Mouse (Mus musculus): ENCODE measurements around the gene Gpi1. TPM values are rescaled to one million over a fixed set of nuclear protein-coding genes. Genes with fewer than 3 reads are reported as not detected.
A peak's percentile ranks its signal among the peaks of the same experiment; 100 is the strongest.
"Not testable (repeated sequence)": the region's sequence is repeated elsewhere in the genome, so short reads cannot be mapped to it uniquely, and the experiment has no call there.

The Gpi1 gene
- polyA plus RNA-seq, 1 experiment = 456 TPM

DNA sequence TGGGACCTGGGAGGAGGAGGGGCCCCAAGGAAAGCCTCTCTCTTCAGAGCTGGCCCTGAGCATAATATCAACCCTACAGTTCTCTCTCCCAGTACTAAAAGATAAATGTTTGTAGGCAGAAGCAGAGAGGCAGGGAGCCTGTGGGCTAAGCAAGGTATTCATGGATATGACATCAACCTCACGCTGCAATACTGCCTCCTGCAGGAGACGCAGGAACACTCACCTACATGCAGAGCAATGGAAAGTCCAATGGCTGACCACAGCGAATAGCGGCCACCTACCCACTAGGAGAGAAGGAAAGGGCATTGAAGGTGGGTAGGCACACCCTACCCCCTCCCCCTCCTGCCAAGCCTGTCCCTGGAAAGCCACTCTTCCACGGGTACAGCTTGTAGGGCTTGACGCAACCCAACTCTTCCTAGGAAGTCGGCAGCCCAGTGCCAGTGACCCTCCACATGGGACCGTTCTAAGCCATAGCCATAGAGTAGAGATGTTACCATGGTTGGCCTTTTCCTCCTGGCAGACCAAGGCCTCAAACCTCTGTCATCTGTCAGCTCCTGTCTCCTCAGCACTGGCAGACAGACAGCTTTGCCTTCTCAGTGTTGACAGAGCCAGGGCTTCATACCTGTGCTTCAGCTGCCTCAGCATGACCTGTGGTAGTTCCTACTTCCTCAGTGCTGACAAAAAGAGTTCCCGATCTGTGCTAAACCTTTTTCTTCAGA is 21.9 kb downstream of the Gpi1 start:
- Histone ChIP-seq H3K27me3 (ENCODE audit: control insufficient read depth, insufficient read depth, low read length) (no peaks in the 10 kb centered on the region), H3K36me3 (ENCODE audit: control insufficient read depth, insufficient read depth, low read length) (no peaks in the 10 kb centered on the region), H3K27ac (ENCODE audit: control insufficient read depth, insufficient read depth, low read depth, low read length) (no peak overlapping the region), H3K4me1 (ENCODE audit: control insufficient read depth, insufficient read depth, low read length) (no peaks in the 10 kb centered on the region), H3K4me3 (ENCODE audit: control insufficient read depth, low read depth, low read length) (no peak overlapping the region)
- TF ChIP-seq POLR2A (IDR thresholded peaks at IDR 0.05; ENCODE audit: control insufficient read depth, low read depth, low read length) = no peak
- TF ChIP-seq CTCF (IDR thresholded peaks at IDR 0.05; ENCODE audit: control insufficient read depth, insufficient read depth, insufficient replicate concordance, low read depth, low read length) = no peak

DNA sequence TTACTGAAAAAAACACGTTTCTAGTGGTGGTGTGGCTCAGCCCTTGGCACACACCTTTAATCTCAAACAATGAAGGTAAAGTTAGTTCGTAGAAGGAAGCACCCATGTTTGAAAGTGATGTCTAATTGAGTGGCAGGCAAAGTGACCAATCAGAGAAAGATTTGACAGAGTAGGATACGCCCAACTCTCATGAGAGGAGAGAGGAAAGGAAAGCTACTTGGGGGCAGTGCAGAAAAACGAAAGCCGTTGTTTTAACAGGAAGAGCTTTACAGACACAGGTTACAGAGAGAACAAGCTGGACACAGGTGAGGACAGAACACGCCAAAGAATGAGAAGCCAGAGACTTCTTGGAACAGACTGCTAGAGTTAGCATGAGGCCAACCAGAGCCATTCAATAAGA is 23.8 kb downstream of the Gpi1 start:
- no peaks in the 10 kb centered on the region for H3K36me3 ChIP-seq (ENCODE audit: control insufficient read depth, insufficient read depth, low read length)
- no peak overlapping the region for H3K27ac ChIP-seq (ENCODE audit: control insufficient read depth, insufficient read depth, low read depth, low read length)
- no peak for TF ChIP-seq POLR2A (IDR thresholded peaks at IDR 0.05; ENCODE audit: control insufficient read depth, low read depth, low read length)
- TF ChIP-seq CTCF (IDR thresholded peaks at IDR 0.05; ENCODE audit: control insufficient read depth, insufficient read depth, insufficient replicate concordance, low read depth, low read length) = no peak
- H3K27me3 ChIP-seq (ENCODE audit: control insufficient read depth, insufficient read depth, low read length) = no peaks in the 10 kb centered on the region
- H3K4me3 ChIP-seq (ENCODE audit: control insufficient read depth, low read depth, low read length) = no peak overlapping the region
- H3K4me1 ChIP-seq (ENCODE audit: control insufficient read depth, insufficient read depth, low read length) = no peaks in the 10 kb centered on the region

DNA sequence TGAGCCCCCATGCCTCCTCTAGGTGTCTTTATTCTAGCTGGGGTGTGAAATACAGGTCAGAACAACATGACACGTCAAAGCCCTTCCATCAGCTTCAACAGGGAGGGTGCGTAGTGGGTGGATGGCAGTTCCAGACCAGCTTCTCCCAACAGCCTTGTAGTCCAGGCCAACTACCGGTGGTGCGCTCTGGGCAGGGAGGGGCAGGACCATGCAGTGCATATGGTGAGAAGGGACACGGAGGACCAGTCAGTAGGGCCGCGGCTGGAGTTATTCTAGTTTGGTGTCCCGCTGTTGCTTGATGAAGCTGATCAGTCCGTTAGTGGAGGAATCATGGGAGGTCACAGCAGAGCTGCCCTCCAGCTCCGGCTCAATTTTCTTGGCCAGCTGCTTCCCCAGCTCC is 28.0 kb downstream of the Gpi1 start:
- H3K27me3 ChIP-seq (ENCODE audit: control insufficient read depth, insufficient read depth, low read length); H3K27ac ChIP-seq (ENCODE audit: control insufficient read depth, insufficient read depth, low read depth, low read length); H3K4me1 ChIP-seq (ENCODE audit: control insufficient read depth, insufficient read depth, low read length); H3K4me3 ChIP-seq (ENCODE audit: control insufficient read depth, low read depth, low read length); H3K36me3 ChIP-seq (ENCODE audit: control insufficient read depth, insufficient read depth, low read length): not testable (repeated sequence)

DNA sequence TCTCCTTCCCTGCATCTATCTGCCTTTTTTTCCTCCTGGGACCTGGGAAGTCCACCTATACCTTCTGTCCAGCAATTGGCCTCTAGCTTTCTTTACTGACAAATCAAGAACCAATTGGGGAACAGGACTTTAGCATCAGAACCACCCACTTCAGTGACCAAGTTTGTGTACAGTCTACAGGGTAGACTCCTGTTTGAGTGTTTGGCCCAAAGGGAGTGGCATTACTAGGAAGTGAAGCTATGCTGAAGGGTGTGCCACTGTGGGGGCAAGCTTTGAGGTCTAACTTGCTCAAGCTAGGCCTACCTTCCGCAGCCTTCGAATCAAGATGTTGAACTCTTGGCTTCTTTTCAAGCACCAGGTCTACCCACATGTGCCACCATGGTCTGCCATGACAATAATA is 29.3 kb downstream of the Gpi1 start:
- no peaks in the 10 kb centered on the region for H3K36me3 ChIP-seq (ENCODE audit: control insufficient read depth, insufficient read depth, low read length)

DNA sequence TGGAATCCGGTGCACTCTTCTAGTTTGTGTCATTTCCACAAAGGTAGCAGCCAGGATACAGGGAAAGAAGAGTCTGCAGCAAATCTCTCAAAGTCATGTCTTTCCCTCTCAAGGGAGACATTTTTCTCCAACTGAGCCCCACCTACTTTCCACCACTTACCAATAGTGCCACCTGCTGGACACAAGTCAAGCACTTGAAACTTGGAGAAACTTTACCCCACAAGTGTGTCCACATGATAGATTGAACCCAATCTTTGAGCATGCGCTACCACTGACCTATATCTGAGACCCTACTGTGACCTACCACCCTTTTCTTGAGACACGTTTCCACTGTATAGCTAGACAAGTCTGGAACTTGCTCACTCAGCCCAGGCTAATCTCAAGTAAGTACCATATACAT is 31.8 kb downstream of the Gpi1 start:
- Histone ChIP-seq H3K4me1 (ENCODE audit: control insufficient read depth, insufficient read depth, low read length) (no peaks in the 10 kb centered on the region), H3K27ac (ENCODE audit: control insufficient read depth, insufficient read depth, low read depth, low read length) (no peak overlapping the region), H3K27me3 (ENCODE audit: control insufficient read depth, insufficient read depth, low read length) (no peaks in the 10 kb centered on the region), H3K4me3 (ENCODE audit: control insufficient read depth, low read depth, low read length) (no peak overlapping the region), H3K36me3 (ENCODE audit: control insufficient read depth, insufficient read depth, low read length) (peaks cover 3% of the 10 kb centered on the region; the same call in 1 of the 2 replicates)
- TF ChIP-seq POLR2A (IDR thresholded peaks at IDR 0.05; ENCODE audit: control insufficient read depth, low read depth, low read length) (no peak), CTCF (IDR thresholded peaks at IDR 0.05; ENCODE audit: control insufficient read depth, insufficient read depth, insufficient replicate concordance, low read depth, low read length) (no peak)

More for the DNA sequence above, 29.3 kb downstream of the Gpi1 start:
- Histone ChIP-seq H3K4me1 (ENCODE audit: control insufficient read depth, insufficient read depth, low read length) (no peaks in the 10 kb centered on the region), H3K4me3 (ENCODE audit: control insufficient read depth, low read depth, low read length) (no peak overlapping the region), H3K27ac (ENCODE audit: control insufficient read depth, insufficient read depth, low read depth, low read length) (no peak overlapping the region), H3K27me3 (ENCODE audit: control insufficient read depth, insufficient read depth, low read length) (no peaks in the 10 kb centered on the region)
- no peak for TF ChIP-seq CTCF (IDR thresholded peaks at IDR 0.05; ENCODE audit: control insufficient read depth, insufficient read depth, insufficient replicate concordance, low read depth, low read length)
- no peak for TF ChIP-seq POLR2A (IDR thresholded peaks at IDR 0.05; ENCODE audit: control insufficient read depth, low read depth, low read length)

DNA sequence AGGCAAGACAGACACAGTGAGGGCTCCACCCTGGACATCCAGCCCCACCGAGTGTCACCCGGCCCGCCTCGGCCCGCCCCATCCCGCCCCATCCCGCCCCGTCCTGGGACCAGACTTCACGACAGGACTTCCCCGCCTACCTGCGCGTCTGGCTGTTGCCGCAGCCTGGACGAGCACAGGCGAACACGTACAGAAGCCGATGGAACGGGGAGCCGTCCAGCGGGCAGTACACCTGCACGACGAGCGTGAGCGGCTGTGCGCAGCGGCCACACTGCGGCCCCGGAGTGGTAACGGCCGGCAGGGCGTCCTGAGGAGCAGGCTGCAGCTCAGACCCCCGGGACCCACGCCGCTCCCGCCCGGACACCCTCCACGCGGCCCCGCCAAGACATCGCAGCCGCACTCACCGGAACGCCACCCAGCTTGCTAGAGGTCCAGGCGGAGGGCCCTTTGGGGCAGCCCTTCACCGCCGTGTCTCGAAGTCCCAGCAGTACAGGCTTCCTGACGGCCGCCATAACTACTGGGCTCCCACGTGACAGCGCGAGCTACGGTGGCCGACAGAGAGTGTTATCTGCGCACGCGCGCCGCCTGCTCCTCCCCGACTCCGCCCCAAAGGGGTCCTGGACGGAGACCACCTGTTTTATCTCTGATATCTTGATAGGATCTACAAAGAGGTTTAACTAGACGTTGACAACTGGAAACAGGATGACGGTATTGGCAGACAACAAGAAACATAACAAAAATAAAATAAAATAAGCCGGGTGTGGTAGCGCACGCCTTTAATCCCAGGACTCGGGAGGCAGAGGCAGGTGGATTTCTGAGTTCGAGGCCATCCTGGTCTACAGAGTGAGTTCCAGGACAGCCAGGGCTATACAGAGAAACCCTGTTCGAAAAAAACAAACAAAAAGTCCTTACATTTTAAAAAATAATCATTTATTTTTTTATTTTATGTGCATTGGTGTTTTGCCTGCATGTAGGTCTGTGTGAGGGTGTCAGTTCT is 33.7 kb downstream of the Gpi1 start, which contains the start of gene Pdcd2l:
TSS of gene Pdcd2l (minus strand) at position 530 of the 997 bp plus-strand sequence.
- H3K4me3 ChIP-seq (ENCODE audit: control insufficient read depth, low read depth, low read length) = peak within 1 kb of the TSS; percentile 88
- TF ChIP-seq CTCF (IDR thresholded peaks at IDR 0.05; ENCODE audit: control insufficient read depth, insufficient read depth, insufficient replicate concordance, low read depth, low read length) (no peak), POLR2A (IDR thresholded peaks at IDR 0.05; ENCODE audit: control insufficient read depth, low read depth, low read length) (peak; percentile 86)
- H3K27me3 ChIP-seq (ENCODE audit: control insufficient read depth, insufficient read depth, low read length) = no peaks in the 10 kb centered on the region
- H3K27ac ChIP-seq (ENCODE audit: control insufficient read depth, insufficient read depth, low read depth, low read length) = peak within 1 kb of the TSS; percentile 92
- H3K4me1 ChIP-seq (ENCODE audit: control insufficient read depth, insufficient read depth, low read length) = no peaks in the 10 kb centered on the region
- peaks cover 7% of the 10 kb centered on the region for H3K36me3 ChIP-seq (ENCODE audit: control insufficient read depth, insufficient read depth, low read length)

DNA sequence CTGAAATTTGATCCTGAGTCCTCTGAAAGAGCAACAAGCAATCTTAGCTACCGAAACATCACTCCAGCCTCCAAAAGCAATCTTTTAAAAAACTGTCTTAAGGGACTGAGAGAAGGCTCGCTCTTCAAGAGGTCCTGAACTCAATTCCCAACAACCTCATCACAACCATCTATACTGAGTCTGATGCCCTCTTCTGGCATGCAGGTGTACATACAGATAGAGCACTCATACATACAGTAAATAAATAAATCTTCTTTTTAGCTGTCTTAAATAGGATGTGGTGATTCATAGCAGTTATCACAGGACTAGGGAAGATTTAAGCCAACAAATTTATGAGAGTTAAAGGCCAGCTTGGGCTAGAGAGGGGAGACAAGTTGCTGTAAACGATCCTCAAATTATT is 34.5 kb downstream of the Gpi1 start:
- Histone ChIP-seq H3K27me3 (ENCODE audit: control insufficient read depth, insufficient read depth, low read length) (no peaks in the 10 kb centered on the region), H3K4me1 (ENCODE audit: control insufficient read depth, insufficient read depth, low read length) (no peaks in the 10 kb centered on the region), H3K36me3 (ENCODE audit: control insufficient read depth, insufficient read depth, low read length) (peaks cover 7% of the 10 kb centered on the region), H3K4me3 (ENCODE audit: control insufficient read depth, low read depth, low read length) (peak overlapping the region; percentile 88), H3K27ac (ENCODE audit: control insufficient read depth, insufficient read depth, low read depth, low read length) (no peak overlapping the region)
- TF ChIP-seq POLR2A (IDR thresholded peaks at IDR 0.05; ENCODE audit: control insufficient read depth, low read depth, low read length) (no peak), CTCF (IDR thresholded peaks at IDR 0.05; ENCODE audit: control insufficient read depth, insufficient read depth, insufficient replicate concordance, low read depth, low read length) (no peak)
